8 mouse cellular contexts compared by ENCODE assay signal in the genomic region with DNA sequence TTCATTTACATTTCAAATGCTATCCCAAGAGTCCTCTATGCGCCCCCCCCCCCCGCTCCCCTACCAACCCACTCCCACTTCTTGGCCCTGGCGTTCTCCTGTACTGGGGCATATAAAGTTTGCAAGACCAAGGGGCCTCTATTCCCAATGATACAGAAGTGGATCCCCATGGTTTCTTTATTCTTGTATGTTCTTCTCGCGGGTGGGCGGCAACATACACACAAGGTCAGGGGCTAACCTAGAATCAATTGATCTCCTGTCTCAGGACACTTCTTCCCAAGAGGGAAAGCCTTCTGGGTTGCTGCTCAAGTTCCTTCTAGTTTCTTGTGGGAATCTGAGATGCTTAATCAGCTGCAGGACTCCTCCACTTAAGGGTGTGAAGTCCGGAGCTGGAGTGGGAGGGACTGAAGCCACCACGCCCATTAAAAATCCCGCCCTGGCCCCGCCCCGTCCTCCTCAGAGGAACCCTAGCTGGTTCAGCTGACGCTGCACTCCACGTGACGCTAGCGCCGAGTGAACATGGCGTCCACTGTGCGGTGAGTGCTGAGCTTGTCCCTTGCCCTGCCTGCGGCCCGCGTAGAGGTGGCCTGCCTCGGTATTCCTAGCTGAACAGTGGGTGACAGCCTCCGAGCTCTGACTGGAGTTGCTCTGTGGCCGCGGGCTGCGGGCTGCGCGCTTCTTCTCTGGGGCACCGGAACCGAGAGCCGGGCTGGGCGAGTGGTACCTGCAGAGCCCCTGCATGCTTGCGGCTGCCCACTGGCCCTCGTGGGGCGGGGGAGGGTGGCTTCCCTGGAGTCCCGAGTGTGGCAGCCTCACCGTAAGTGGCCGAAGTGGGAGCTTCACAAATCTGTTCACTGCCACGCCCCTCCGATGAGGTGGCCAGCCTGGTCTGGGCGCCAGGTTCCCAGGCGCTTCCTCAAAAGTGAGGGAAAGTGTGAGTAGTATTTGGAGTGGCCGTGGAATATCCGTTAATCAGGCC. TPM values are rescaled to one million over a fixed set of nuclear protein-coding genes. Genes with fewer than 3 reads are reported as not detected.
DNase-seq lines count a peak whose midpoint lies in the region; ATAC-seq and TF ChIP-seq lines count a peak whose summit lies in the region.

A gene (plus strand): TSS at position 461 of the 979 bp plus-strand sequence.

- peak within 1 kb of the TSS; percentile 91 for H3K9ac ChIP-seq in heart, embryonic 12.5 days
- H3K9ac ChIP-seq in kidney, postnatal 0 days (ENCODE audit: low read depth, low read length), result peak within 1 kb of the TSS; percentile 84
- peak within 1 kb of the TSS; percentile 77 for H3K9ac ChIP-seq in liver, embryonic 13.5 days
- H3K9ac ChIP-seq in stomach, embryonic 16.5 days (ENCODE audit: low read length), result peak within 1 kb of the TSS; percentile 88

- peak; percentile 89 for ATAC-seq in erythroid progenitor cell, adult 5-6 weeks (replicated peaks; ENCODE audit: low FRiP score, poor library complexity, severe bottlenecking)
- peak; percentile 95 for ATAC-seq in heart, embryonic 12.5 days (ENCODE audit: insufficient number of reproducible peaks, low FRiP score)
- peak; percentile 91 for ATAC-seq in kidney, postnatal 0 days (replicated peaks; ENCODE audit: low FRiP score, low read depth)
- peak; percentile 94 for ATAC-seq in liver, embryonic 13.5 days (ENCODE audit: low read depth)
- peak; percentile 94 for ATAC-seq in stomach, embryonic 16.5 days (ENCODE audit: insufficient read depth, low FRiP score)

- H3K36me3 ChIP-seq in heart, embryonic 12.5 days, result no peaks in the 10 kb centered on the region
- H3K36me3 ChIP-seq in kidney, postnatal 0 days (ENCODE audit: insufficient read depth, low read length), result no peaks in the 10 kb centered on the region
- no peaks in the 10 kb centered on the region for H3K36me3 ChIP-seq in liver, embryonic 13.5 days
- H3K36me3 ChIP-seq in stomach, embryonic 16.5 days (ENCODE audit: control insufficient read depth, insufficient read depth, low read length), result no peaks in the 10 kb centered on the region

- peak within 1 kb of the TSS; percentile 95 for H3K4me2 ChIP-seq in heart, embryonic 12.5 days
- H3K4me2 ChIP-seq in kidney, postnatal 0 days (ENCODE audit: low read length), result peak within 1 kb of the TSS; percentile 95
- peak within 1 kb of the TSS; percentile 95 for H3K4me2 ChIP-seq in liver, embryonic 13.5 days
- H3K4me2 ChIP-seq in stomach, embryonic 16.5 days (ENCODE audit: low read depth, low read length), result peak within 1 kb of the TSS; percentile 83

- peak; percentile 91 for DNase-seq in CD4-positive, CD25-positive, alpha-beta regulatory T cell, adult 2 months (ENCODE audit: low read depth, low spot score)
- peak; percentile 70 for DNase-seq in brain, embryonic 18.5 days (ENCODE audit: low read depth, low spot score)
- DNase-seq in kidney, postnatal 0 days (ENCODE audit: low spot score), result peak; percentile 96
- peak; percentile 46 for DNase-seq in liver, embryonic 13.5 days
- DNase-seq in neural tube, embryonic 10.5 days (ENCODE audit: extremely low spot score, low spot score), result peak; percentile 93

- no peak for TF ChIP-seq CTCF in kidney, postnatal 0 days (IDR thresholded peaks at IDR 0.05; ENCODE audit: low read depth)

- 7% methylated on average over 43 of the region's 44 CpGs for WGBS in heart, embryonic 12.5 days
- 6% methylated on average over 44 of the region's 44 CpGs for WGBS in kidney, postnatal 0 days
- WGBS in liver, embryonic 13.5 days (ENCODE audit: insufficient replicate concordance), result 7% methylated on average over 44 of the region's 44 CpGs
- WGBS in stomach, embryonic 16.5 days, result 6% methylated on average over 44 of the region's 44 CpGs

- no peak within 1 kb of the TSS for H3K27ac ChIP-seq in heart, embryonic 12.5 days (ENCODE audit: poor library complexity, severe bottlenecking)
- peak within 1 kb of the TSS; percentile 42; the same call in 1 of the 2 replicates for H3K27ac ChIP-seq in kidney, postnatal 0 days
- H3K27ac ChIP-seq in liver, embryonic 13.5 days, result no peak within 1 kb of the TSS; the same call in 1 of the 2 replicates
- peak within 1 kb of the TSS; percentile 6 for H3K27ac ChIP-seq in stomach, embryonic 16.5 days (ENCODE audit: low read length)

- H3K4me3 ChIP-seq in heart, embryonic 12.5 days, result peak within 1 kb of the TSS; percentile 99
- peak within 1 kb of the TSS; percentile 93 for H3K4me3 ChIP-seq in kidney, postnatal 0 days (replicated peaks; ENCODE audit: low read depth, low read length)
- peak within 1 kb of the TSS; percentile 78 for H3K4me3 ChIP-seq in liver, embryonic 13.5 days (replicated peaks)
- H3K4me3 ChIP-seq in stomach, embryonic 16.5 days (replicated peaks; ENCODE audit: low read length), result peak within 1 kb of the TSS; percentile 89

- peaks cover 5% of the 10 kb centered on the region; the same call in 1 of the 2 replicates for H3K27me3 ChIP-seq in heart, embryonic 12.5 days (replicated peaks)
- H3K27me3 ChIP-seq in kidney, postnatal 0 days (ENCODE audit: insufficient read depth, low read length), result no peaks in the 10 kb centered on the region
- peaks cover 16% of the 10 kb centered on the region for H3K27me3 ChIP-seq in liver, embryonic 13.5 days
- peaks cover 2% of the 10 kb centered on the region; the same call in 1 of the 2 replicates for H3K27me3 ChIP-seq in stomach, embryonic 16.5 days (ENCODE audit: control insufficient read depth, insufficient read depth, low read length)

- peaks cover 12% of the 10 kb centered on the region for H3K4me1 ChIP-seq in heart, embryonic 12.5 days (replicated peaks)
- 0 out of 2 replicates have a peak, but pooled peaks cover 9% of the 10 kb centered on the region for H3K4me1 ChIP-seq in kidney, postnatal 0 days (replicated peaks; ENCODE audit: insufficient read depth, low read length)
- H3K4me1 ChIP-seq in liver, embryonic 13.5 days (replicated peaks), result peaks cover 15% of the 10 kb centered on the region
- peaks cover 11% of the 10 kb centered on the region for H3K4me1 ChIP-seq in stomach, embryonic 16.5 days (ENCODE audit: control insufficient read depth, insufficient read depth, low read length)

- H3K9me3 ChIP-seq in heart, embryonic 12.5 days (replicated peaks), result no peaks in the 10 kb centered on the region
- H3K9me3 ChIP-seq in kidney, postnatal 0 days (replicated peaks; ENCODE audit: low read length), result no peaks in the 10 kb centered on the region
- H3K9me3 ChIP-seq in liver, embryonic 13.5 days (replicated peaks), result no peaks in the 10 kb centered on the region
- H3K9me3 ChIP-seq in stomach, embryonic 16.5 days (replicated peaks; ENCODE audit: control insufficient read depth, low read length), result no peaks in the 10 kb centered on the region

RNA-seq across cellular contexts. Expression of the gene that starts here (rescaled TPM):
- total RNA-seq in erythroid progenitor cell, adult 5-6 weeks (2015; ENCODE audit: low replicate concordance), result 15.5 and 17.2 TPM in 2 replicates
- total RNA-seq in erythroid progenitor cell, adult 5-6 weeks (2017; ENCODE audit: low replicate concordance), result 17.2 and 19.1 TPM in 2 replicates
- polyA plus RNA-seq in heart, embryonic 12.5 days (2016; fragmentation: Nextera tagmentation; extraction: Ambion mirVana), result 45.1 and 46.9 TPM in 2 replicates
- 150 and 172 TPM in 2 replicates for polyA plus RNA-seq in kidney, postnatal 0 days (2015; fragmentation: Nextera tagmentation; extraction: Ambion mirVana)
- 50.8 and 54.9 TPM in 2 replicates for polyA plus RNA-seq in liver, embryonic 13.5 days (2015; fragmentation: Nextera tagmentation; extraction: Ambion mirVana)
- polyA plus RNA-seq in stomach, embryonic 16.5 days (2015; fragmentation: Nextera tagmentation; extraction: Ambion mirVana), result 64.6 and 66.9 TPM in 2 replicates

Comparison
In these comparisons a context has a peak if more than half of its experiments do, and no peak if none do; other contexts are left out.
1. DNase-seq: peak in every context shown above with its lines; median percentile 96 in kidney, postnatal 0 days; 93 in neural tube, embryonic 10.5 days; 91 in CD4-positive, CD25-positive, alpha-beta regulatory T cell, adult 2 months; 70 in brain, embryonic 18.5 days; 46 in liver, embryonic 13.5 days.
2. H3K27ac ChIP-seq: peak in kidney, postnatal 0 days (single experiment) and stomach, embryonic 16.5 days (single experiment); none in heart, embryonic 12.5 days (single experiment) and liver, embryonic 13.5 days (single experiment).
3. Peak in every context shown above with its lines, with median percentiles within 50 percentile points of each other: ATAC-seq, H3K4me2 ChIP-seq, H3K4me3 ChIP-seq and H3K9ac ChIP-seq.